ENCODE assay signal across 9 mouse cellular contexts in the genomic region with DNA sequence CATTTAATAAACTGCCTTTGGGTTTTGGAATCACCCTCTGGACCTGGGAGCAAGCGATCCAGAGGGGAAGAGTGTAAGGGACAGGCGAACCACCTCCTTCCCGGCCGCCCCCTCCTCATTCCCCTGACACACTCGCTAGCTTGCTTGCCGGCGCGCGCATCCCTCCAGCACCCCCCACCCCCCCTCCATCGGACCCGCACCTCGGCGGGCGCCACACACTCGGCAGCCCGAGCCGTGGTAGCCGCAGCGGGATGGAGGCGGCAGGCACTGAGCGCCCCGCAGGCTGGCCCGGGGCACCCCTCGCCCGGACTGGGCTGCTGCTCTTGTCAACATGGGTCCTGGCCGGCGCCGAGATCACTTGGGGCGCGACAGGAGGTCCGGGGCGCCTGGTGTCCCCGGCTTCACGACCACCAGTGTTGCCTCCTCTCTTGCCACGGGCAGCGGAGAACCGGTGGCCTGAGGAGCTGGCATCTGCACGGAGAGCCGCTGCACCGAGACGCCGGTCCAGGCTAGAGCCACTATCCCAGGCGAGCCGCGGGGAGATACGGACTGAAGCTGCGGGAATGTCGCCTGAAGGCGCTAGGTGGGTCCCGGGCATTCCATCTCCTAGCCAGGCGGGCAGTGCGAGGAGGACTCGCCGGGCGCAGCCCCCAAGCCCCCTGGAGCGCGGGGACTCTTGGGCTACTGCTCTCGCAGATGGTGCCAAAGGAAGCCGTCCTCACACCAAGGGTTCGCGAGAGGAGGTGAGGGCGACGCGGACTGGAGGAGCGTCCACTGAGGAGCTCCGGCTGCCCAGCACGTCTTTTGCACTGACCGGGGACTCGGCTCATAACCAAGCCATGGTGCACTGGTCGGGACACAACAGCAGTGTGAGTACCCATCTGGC. TPM values are rescaled to one million over a fixed set of nuclear protein-coding genes. Genes with fewer than 3 reads are reported as not detected.
DNase-seq lines count a peak whose midpoint lies in the region; ATAC-seq and TF ChIP-seq lines count a peak whose summit lies in the region.
"Had no signal": no experiment of that assay in that cellular context is flagged by ENCODE, and none has a peak within 500 bp of the region (broad histone marks: within the 10 kb centered on the region; RNA-seq: fewer than 3 reads in every experiment).

A gene (plus strand): TSS at position 97 of the 886 bp plus-strand sequence.

- H3K4me3 ChIP-seq in heart, postnatal 0 days (ENCODE audit: low read depth, low read length) = peak within 1 kb of the TSS; percentile 48
- peak within 1 kb of the TSS; percentile 96 for H3K4me3 ChIP-seq in cortical plate, adult 2 months (ENCODE audit: insufficient read depth, low read length)
- H3K4me3 ChIP-seq in hindbrain, embryonic 11.5 days (ENCODE audit: low read depth, low read length) = peak within 1 kb of the TSS; percentile 64
- peak within 1 kb of the TSS; percentile 56 for H3K4me3 ChIP-seq in limb, embryonic 14.5 days (replicated peaks; ENCODE audit: low read length)

- no peaks in the 10 kb centered on the region for H3K9me3 ChIP-seq in heart, postnatal 0 days (replicated peaks; ENCODE audit: control insufficient read depth, low read length)
- no peaks in the 10 kb centered on the region for H3K9me3 ChIP-seq in hindbrain, embryonic 11.5 days (ENCODE audit: control insufficient read depth, low read length)
- 0 out of 2 replicates have a peak, but pooled peaks cover 5% of the 10 kb centered on the region for H3K9me3 ChIP-seq in limb, embryonic 14.5 days (ENCODE audit: control insufficient read depth, low read length)

- 0 out of 2 replicates have a peak, but pooled peaks cover 5% of the 10 kb centered on the region for H3K4me1 ChIP-seq in heart, postnatal 0 days (ENCODE audit: control insufficient read depth, insufficient read depth)
- H3K4me1 ChIP-seq in cortical plate, adult 2 months (ENCODE audit: control insufficient read depth, insufficient read depth, low read length) = peaks cover 2% of the 10 kb centered on the region; the same call in 1 of the 2 replicates
- peaks cover 4% of the 10 kb centered on the region for H3K4me1 ChIP-seq in hindbrain, embryonic 11.5 days (replicated peaks; ENCODE audit: control insufficient read depth, insufficient read depth, low read length)
- peaks cover 14% of the 10 kb centered on the region for H3K4me1 ChIP-seq in limb, embryonic 14.5 days (ENCODE audit: control insufficient read depth, insufficient read depth, low read length)

- no peak within 1 kb of the TSS for H3K27ac ChIP-seq in heart, postnatal 0 days (ENCODE audit: low read depth)
- peak within 1 kb of the TSS; percentile 89 for H3K27ac ChIP-seq in cortical plate, adult 2 months (ENCODE audit: insufficient read depth, low read length)
- peak within 1 kb of the TSS; percentile 67 for H3K27ac ChIP-seq in hindbrain, embryonic 11.5 days (ENCODE audit: low read depth, low read length)
- H3K27ac ChIP-seq in limb, embryonic 14.5 days (replicated peaks; ENCODE audit: low read depth, low read length) = no peak within 1 kb of the TSS

- DNase-seq in heart, postnatal 0 days (ENCODE audit: low spot score) = no peak
- DNase-seq in heart, adult 8-10 months (ENCODE audit: low spot score) = no peak
- peak; percentile 68 for DNase-seq in hindbrain, embryonic 11.5 days (ENCODE audit: low spot score)
- DNase-seq in limb, embryonic 14.5 days (ENCODE audit: low spot score) = no peak
- DNase-seq in retina, postnatal 1 day = peak; percentile 62
- DNase-seq in gastrocnemius, postnatal 10 days = no peak
- no peak for DNase-seq in adrenal gland, adult 8-10 months

- peaks cover 55% of the 10 kb centered on the region for H3K27me3 ChIP-seq in heart, postnatal 0 days (ENCODE audit: control insufficient read depth, insufficient read depth, low read length)
- H3K27me3 ChIP-seq in hindbrain, embryonic 11.5 days (ENCODE audit: control insufficient read depth, insufficient read depth, low read length) = peaks cover 10% of the 10 kb centered on the region; the same call in 1 of the 2 replicates
- H3K27me3 ChIP-seq in limb, embryonic 14.5 days (ENCODE audit: control insufficient read depth, insufficient read depth, low read length) = peaks cover 48% of the 10 kb centered on the region

- H3K9ac ChIP-seq in heart, postnatal 0 days (replicated peaks; ENCODE audit: low read depth, low read length) = no peak within 1 kb of the TSS
- peak within 1 kb of the TSS; percentile 68 for H3K9ac ChIP-seq in hindbrain, embryonic 11.5 days (ENCODE audit: low read depth, low read length)
- peak within 1 kb of the TSS; percentile 58 for H3K9ac ChIP-seq in limb, embryonic 14.5 days (ENCODE audit: low read depth, low read length, severe bottlenecking)

- WGBS in heart, postnatal 0 days = under 1% methylated on average over 69 of the region's 70 CpGs
- WGBS in hindbrain, embryonic 11.5 days = under 1% methylated on average over 61 of the region's 70 CpGs
- WGBS in limb, embryonic 14.5 days = under 1% methylated on average over 38 of the region's 70 CpGs

- H3K36me3 ChIP-seq in heart, postnatal 0 days (replicated peaks; ENCODE audit: control insufficient read depth, insufficient read depth, low read length) = no peaks in the 10 kb centered on the region
- H3K36me3 ChIP-seq in hindbrain, embryonic 11.5 days (ENCODE audit: control insufficient read depth, insufficient read depth, low read length) = no peaks in the 10 kb centered on the region
- no peaks in the 10 kb centered on the region for H3K36me3 ChIP-seq in limb, embryonic 14.5 days (ENCODE audit: control insufficient read depth, insufficient read depth, low read length)

- H3K4me2 ChIP-seq in heart, postnatal 0 days (ENCODE audit: low read depth, low read length) = peak within 1 kb of the TSS; percentile 80
- peak within 1 kb of the TSS; percentile 100 for H3K4me2 ChIP-seq in hindbrain, embryonic 11.5 days (replicated peaks; ENCODE audit: low read depth, low read length)
- peak within 1 kb of the TSS; percentile 96 for H3K4me2 ChIP-seq in limb, embryonic 14.5 days (replicated peaks; ENCODE audit: low read depth, low read length, severe bottlenecking)

- no peak for ATAC-seq in heart, postnatal 0 days (ENCODE audit: insufficient read depth, low read depth)
- peak; percentile 71 for ATAC-seq in hindbrain, embryonic 11.5 days (ENCODE audit: low FRiP score)
- ATAC-seq in limb, embryonic 14.5 days (ENCODE audit: low FRiP score, low read depth) = peak; percentile 20
- ATAC-seq: Patski had no signal

- no peak for TF ChIP-seq POLR2A in cortical plate, adult 2 months (IDR thresholded peaks at IDR 0.05; ENCODE audit: extremely low read depth, insufficient read depth, low read length)
- TF ChIP-seq POLR2A in limb, embryonic 14.5 days (IDR thresholded peaks at IDR 0.05; ENCODE audit: borderline replicate concordance, extremely low read depth, insufficient read depth, insufficient read length) = no peak

- TF ChIP-seq CTCF in heart, postnatal 0 days (IDR thresholded peaks at IDR 0.05; ENCODE audit: low read depth) = no peak
- no peak for TF ChIP-seq CTCF in cortical plate, adult 2 months (IDR thresholded peaks at IDR 0.05; ENCODE audit: extremely low read depth, insufficient read depth, low read length)

- TF ChIP-seq EP300 in heart, postnatal 0 days (IDR thresholded peaks at IDR 0.05; ENCODE audit: low read depth) = no peak

RNA-seq across cellular contexts. Expression of the gene that starts here (rescaled TPM):
- total RNA-seq in heart, postnatal 0 days (2014; rRNA removed; ENCODE audit: low replicate concordance) = 0.08 TPM in 1 of 2 replicates, not detected in the other
- 0.01 and 0.04 TPM in 2 replicates for polyA plus RNA-seq in heart, postnatal 0 days (2015; fragmentation: Nextera tagmentation; extraction: Ambion mirVana)
- not detected for total RNA-seq in heart, adult 8-10 months (2022)
- polyA plus RNA-seq in cortical plate, adult 2 months (2012; rRNA removed) = 15.4 and 19.6 TPM in 2 replicates
- 4.3 and 4.8 TPM in 2 replicates for polyA plus RNA-seq in hindbrain, embryonic 11.5 days (2014; fragmentation: Nextera tagmentation; extraction: Ambion mirVana)
- polyA plus RNA-seq in limb, embryonic 14.5 days (2012; rRNA removed) = 3.1 and 3.3 TPM in 2 replicates
- 3.0 and 3.8 TPM in 2 replicates for polyA plus RNA-seq in limb, embryonic 14.5 days (2014; fragmentation: Nextera tagmentation; extraction: Ambion mirVana)
- under 1 TPM; 0.07 to 0.14 TPM for total RNA-seq in gastrocnemius, postnatal 10 days (2021)
- under 1 TPM in 1 of 4 experiments, not detected in 3; 0.20 TPM for total RNA-seq in adrenal gland, adult 8-10 months (2022)

Comparison
In these comparisons a context has a peak if more than half of its experiments do, and no peak if none do; other contexts are left out.
1. DNase-seq: peak in hindbrain, embryonic 11.5 days (single experiment) and retina, postnatal 1 day (single experiment); none in heart, postnatal 0 days (single experiment), heart, adult 8-10 months (single experiment), limb, embryonic 14.5 days (single experiment), gastrocnemius, postnatal 10 days (single experiment) and adrenal gland, adult 8-10 months (single experiment).
2. H3K27ac ChIP-seq: peak in cortical plate, adult 2 months (single experiment) and hindbrain, embryonic 11.5 days (single experiment); none in heart, postnatal 0 days (single experiment) and limb, embryonic 14.5 days (single experiment).
3. Peak in every context shown above with its lines, with median percentiles within 50 percentile points of each other: H3K4me2 ChIP-seq and H3K4me3 ChIP-seq.